In the genomic region with DNA sequence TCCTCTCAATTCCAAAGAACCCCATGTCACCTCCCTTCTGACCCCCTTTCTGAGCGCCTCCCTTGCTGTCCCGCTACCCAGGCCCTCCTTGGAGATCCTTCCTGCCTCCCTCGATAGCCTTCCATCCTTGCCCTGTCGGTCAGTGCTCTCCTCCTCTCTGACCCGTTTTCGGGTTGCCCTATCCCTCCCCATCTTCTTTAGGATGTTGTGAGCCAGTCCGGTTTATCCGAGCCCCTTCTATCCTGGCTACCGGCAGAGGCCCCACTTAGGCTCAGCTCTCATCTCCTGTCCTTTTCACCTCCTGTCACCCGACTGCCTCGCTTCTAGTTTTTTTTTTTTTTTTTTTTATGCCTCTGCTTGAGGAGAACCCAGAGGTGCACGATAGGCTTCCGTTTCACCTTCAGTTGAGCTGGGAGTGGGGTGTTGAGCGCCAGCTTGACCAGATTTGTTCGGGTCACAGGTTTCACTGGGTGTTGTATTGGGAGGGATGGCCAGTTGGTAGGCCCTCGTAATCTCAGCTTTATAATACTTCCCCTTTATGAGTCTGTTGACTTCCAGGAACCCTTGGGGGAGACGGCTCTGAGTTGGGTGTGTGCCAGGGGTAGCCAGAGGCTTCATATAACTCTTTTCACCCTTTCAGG, we compare ENCODE assay signal across 8 mouse cellular contexts. TPM values are rescaled to one million over a fixed set of nuclear protein-coding genes. Genes with fewer than 3 reads are reported as not detected.
DNase-seq lines count a peak whose midpoint lies in the region; ATAC-seq and TF ChIP-seq lines count a peak whose summit lies in the region.

No protein-coding gene starts in this region.

- peak overlapping the region; percentile 92 for H3K9ac ChIP-seq in embryonic facial prominence, embryonic 15.5 days
- H3K9ac ChIP-seq in hindbrain, embryonic 12.5 days = peak overlapping the region; percentile 87
- peak overlapping the region; percentile 82 for H3K9ac ChIP-seq in liver, embryonic 11.5 days (ENCODE audit: low read depth, low read length)

- peaks cover 54% of the 10 kb centered on the region for H3K79me2 ChIP-seq in myocyte (ENCODE audit: control insufficient read depth, insufficient read depth)

- H3K4me2 ChIP-seq in embryonic facial prominence, embryonic 15.5 days (replicated peaks) = peak overlapping the region; percentile 65
- peak overlapping the region; percentile 83 for H3K4me2 ChIP-seq in hindbrain, embryonic 12.5 days (replicated peaks)
- peak overlapping the region; percentile 78 for H3K4me2 ChIP-seq in liver, embryonic 11.5 days
- peak overlapping the region; percentile 93 for H3K4me2 ChIP-seq in myocyte (ENCODE audit: low read depth)

- DNase-seq in adrenal gland, postnatal 10 days = peak; percentile 58
- no peak for DNase-seq in adrenal gland, postnatal 4 days (ENCODE audit: low spot score in 2 of 2)
- DNase-seq in liver, embryonic 11.5 days (ENCODE audit: low spot score) = peak; percentile 51
- DNase-seq in retina, postnatal 1 day = no peak

- H3K36me3 ChIP-seq in embryonic facial prominence, embryonic 15.5 days = peaks cover 10% of the 10 kb centered on the region; the same call in 1 of the 2 replicates
- 0 out of 2 replicates have a peak, but pooled peaks cover 2% of the 10 kb centered on the region for H3K36me3 ChIP-seq in hindbrain, embryonic 12.5 days
- peaks cover 7% of the 10 kb centered on the region for H3K36me3 ChIP-seq in liver, embryonic 11.5 days (ENCODE audit: control insufficient read depth, insufficient read depth, low read length)
- no peaks in the 10 kb centered on the region for H3K36me3 ChIP-seq in myocyte (ENCODE audit: control insufficient read depth, insufficient read depth)

- peak overlapping the region; percentile 24 for H3ac ChIP-seq in myocyte (ENCODE audit: control insufficient read depth, insufficient read length)

- H3K27me3 ChIP-seq in embryonic facial prominence, embryonic 15.5 days = no peaks in the 10 kb centered on the region
- H3K27me3 ChIP-seq in hindbrain, embryonic 12.5 days = no peaks in the 10 kb centered on the region
- H3K27me3 ChIP-seq in liver, embryonic 11.5 days (replicated peaks; ENCODE audit: control insufficient read depth, insufficient read depth, low read length) = no peaks in the 10 kb centered on the region
- H3K27me3 ChIP-seq in myocyte (ENCODE audit: control insufficient read depth, insufficient read depth, insufficient read length) = no peaks in the 10 kb centered on the region

- no peaks in the 10 kb centered on the region for H3K9me3 ChIP-seq in embryonic facial prominence, embryonic 15.5 days (replicated peaks)
- no peaks in the 10 kb centered on the region for H3K9me3 ChIP-seq in hindbrain, embryonic 12.5 days (replicated peaks)
- no peaks in the 10 kb centered on the region for H3K9me3 ChIP-seq in liver, embryonic 11.5 days (ENCODE audit: control insufficient read depth, low read length)

- peak overlapping the region; percentile 90 for H3K27ac ChIP-seq in embryonic facial prominence, embryonic 15.5 days (replicated peaks)
- H3K27ac ChIP-seq in hindbrain, embryonic 12.5 days = peak overlapping the region; percentile 55; the same call in 1 of the 2 replicates
- H3K27ac ChIP-seq in liver, embryonic 11.5 days (ENCODE audit: low read depth, low read length) = peak overlapping the region; percentile 36; the same call in 1 of the 2 replicates

- peak overlapping the region; percentile 84 for H3K4me3 ChIP-seq in embryonic facial prominence, embryonic 15.5 days (replicated peaks)
- H3K4me3 ChIP-seq in hindbrain, embryonic 12.5 days = peak overlapping the region; percentile 73
- peak overlapping the region; percentile 74 for H3K4me3 ChIP-seq in liver, embryonic 11.5 days (ENCODE audit: low read depth, low read length)
- peak overlapping the region; percentile 89 for H3K4me3 ChIP-seq in myocyte

- TF ChIP-seq POLR2A in myocyte (IDR thresholded peaks at IDR 0.05; ENCODE audit: insufficient read length, low read depth) = no peak

- WGBS in embryonic facial prominence, embryonic 15.5 days = 5% methylated on average over 17 of the region's 17 CpGs
- 7% methylated on average over 17 of the region's 17 CpGs for WGBS in hindbrain, embryonic 12.5 days
- 4% methylated on average over 17 of the region's 17 CpGs for WGBS in liver, embryonic 11.5 days

- peaks cover 41% of the 10 kb centered on the region for H3K4me1 ChIP-seq in embryonic facial prominence, embryonic 15.5 days
- H3K4me1 ChIP-seq in hindbrain, embryonic 12.5 days = peaks cover 13% of the 10 kb centered on the region
- peaks cover 28% of the 10 kb centered on the region for H3K4me1 ChIP-seq in liver, embryonic 11.5 days (replicated peaks; ENCODE audit: control insufficient read depth, insufficient read depth, low read length)

- ATAC-seq in CD4-positive, CD25-positive, alpha-beta regulatory T cell, adult 4 months = peak; percentile 18
- 0 out of 2 replicates have a peak, but pooled peaks have one; percentile 2 for ATAC-seq in embryonic facial prominence, embryonic 15.5 days (ENCODE audit: insufficient number of reproducible peaks, low FRiP score, low TSS enrichment, low read depth)
- ATAC-seq in hindbrain, embryonic 12.5 days (ENCODE audit: low FRiP score) = no peak; the same call in 1 of the 2 replicates
- peak; percentile 23 for ATAC-seq in liver, embryonic 11.5 days (replicated peaks; ENCODE audit: low FRiP score)

TF ChIP-seq in myocyte, 11 proteins besides CTCF, POLR2A, EP300 and RAD21:
- TF ChIP-seq MAX (IDR thresholded peaks at IDR 0.05; ENCODE audit: low read depth) (no peak), REST (IDR thresholded peaks at IDR 0.05; ENCODE audit: insufficient read depth, insufficient read length) (no peak), E2F4 (IDR thresholded peaks at IDR 0.05; ENCODE audit: insufficient read depth) (no peak)

RNA-seq across cellular contexts. Expression of gene Ppard, which starts 0.7 kb away (rescaled TPM):
- total RNA-seq in adrenal gland, postnatal 10 days (2021) = 10 to 100 TPM; 29.8 to 30.2 TPM
- total RNA-seq in adrenal gland, postnatal 4 days (2021) = 10 to 100 TPM; 27.1 to 33.6 TPM
- 1 to 10 TPM; 2.6 to 4.6 TPM for polyA plus RNA-seq in CD4-positive, CD25-positive, alpha-beta regulatory T cell, adult 4 months (2017; shearing (Covaris generic))
- 3.2 and 4.0 TPM in 2 replicates for polyA plus RNA-seq in embryonic facial prominence, embryonic 15.5 days (2015; fragmentation: Nextera tagmentation; extraction: Ambion mirVana)
- 1.7 and 2.4 TPM in 2 replicates for polyA plus RNA-seq in hindbrain, embryonic 12.5 days (2016; fragmentation: Nextera tagmentation; extraction: Ambion mirVana)
- polyA plus RNA-seq in liver, embryonic 11.5 days (2014; fragmentation: Nextera tagmentation; extraction: Ambion mirVana) = 1.6 and 2.3 TPM in 2 replicates
- polyA plus RNA-seq in myocyte (2012; fragmentation: generic; extraction: Trizol) = 32.6 TPM

RNA-seq across cellular contexts. Expression of gene Def6, which starts 25.6 kb away (rescaled TPM):
- 1 to 10 TPM; 4.7 to 6.7 TPM for total RNA-seq in adrenal gland, postnatal 10 days (2021)
- total RNA-seq in adrenal gland, postnatal 4 days (2021) = 1 to 10 TPM; 4.3 to 6.7 TPM
- polyA plus RNA-seq in CD4-positive, CD25-positive, alpha-beta regulatory T cell, adult 4 months (2017; shearing (Covaris generic)) = 10 to 100 TPM; 30.3 to 34.6 TPM
- 18.4 and 19.8 TPM in 2 replicates for polyA plus RNA-seq in embryonic facial prominence, embryonic 15.5 days (2015; fragmentation: Nextera tagmentation; extraction: Ambion mirVana)
- 5.7 and 6.1 TPM in 2 replicates for polyA plus RNA-seq in hindbrain, embryonic 12.5 days (2016; fragmentation: Nextera tagmentation; extraction: Ambion mirVana)
- polyA plus RNA-seq in liver, embryonic 11.5 days (2014; fragmentation: Nextera tagmentation; extraction: Ambion mirVana) = 24.1 and 27.3 TPM in 2 replicates
- 3.4 TPM for polyA plus RNA-seq in myocyte (2012; fragmentation: generic; extraction: Trizol)

RNA-seq across cellular contexts. Expression of gene Zfp523, which starts 56.3 kb away (rescaled TPM):
- 10 to 100 TPM; 31.3 to 39.3 TPM for total RNA-seq in adrenal gland, postnatal 10 days (2021)
- 10 to 100 TPM; 54.7 to 56.9 TPM for total RNA-seq in adrenal gland, postnatal 4 days (2021)
- polyA plus RNA-seq in CD4-positive, CD25-positive, alpha-beta regulatory T cell, adult 4 months (2017; shearing (Covaris generic)) = 1 to 10 TPM; 2.9 to 5.5 TPM
- 43.0 and 44.7 TPM in 2 replicates for polyA plus RNA-seq in embryonic facial prominence, embryonic 15.5 days (2015; fragmentation: Nextera tagmentation; extraction: Ambion mirVana)
- 50.0 and 50.6 TPM in 2 replicates for polyA plus RNA-seq in hindbrain, embryonic 12.5 days (2016; fragmentation: Nextera tagmentation; extraction: Ambion mirVana)
- polyA plus RNA-seq in liver, embryonic 11.5 days (2014; fragmentation: Nextera tagmentation; extraction: Ambion mirVana) = 13.3 and 14.6 TPM in 2 replicates
- polyA plus RNA-seq in myocyte (2012; fragmentation: generic; extraction: Trizol) = 32.8 TPM

Comparison
In these comparisons a context has a peak if more than half of its experiments do, and no peak if none do; other contexts are left out.
1. DNase-seq: peak in adrenal gland, postnatal 10 days (single experiment) and liver, embryonic 11.5 days (single experiment); none in adrenal gland, postnatal 4 days (0 of 2) and retina, postnatal 1 day (single experiment).
2. H3K27ac ChIP-seq: peak in every context shown above with its lines; median percentile 90 in embryonic facial prominence, embryonic 15.5 days; 55 in hindbrain, embryonic 12.5 days; 36 in liver, embryonic 11.5 days.
3. Peak in every context shown above with its lines, with median percentiles within 50 percentile points of each other: H3K4me2 ChIP-seq, H3K4me3 ChIP-seq and H3K9ac ChIP-seq.